Comparison of ENCODE assay signal across 8 mouse cellular contexts in the genomic region with DNA sequence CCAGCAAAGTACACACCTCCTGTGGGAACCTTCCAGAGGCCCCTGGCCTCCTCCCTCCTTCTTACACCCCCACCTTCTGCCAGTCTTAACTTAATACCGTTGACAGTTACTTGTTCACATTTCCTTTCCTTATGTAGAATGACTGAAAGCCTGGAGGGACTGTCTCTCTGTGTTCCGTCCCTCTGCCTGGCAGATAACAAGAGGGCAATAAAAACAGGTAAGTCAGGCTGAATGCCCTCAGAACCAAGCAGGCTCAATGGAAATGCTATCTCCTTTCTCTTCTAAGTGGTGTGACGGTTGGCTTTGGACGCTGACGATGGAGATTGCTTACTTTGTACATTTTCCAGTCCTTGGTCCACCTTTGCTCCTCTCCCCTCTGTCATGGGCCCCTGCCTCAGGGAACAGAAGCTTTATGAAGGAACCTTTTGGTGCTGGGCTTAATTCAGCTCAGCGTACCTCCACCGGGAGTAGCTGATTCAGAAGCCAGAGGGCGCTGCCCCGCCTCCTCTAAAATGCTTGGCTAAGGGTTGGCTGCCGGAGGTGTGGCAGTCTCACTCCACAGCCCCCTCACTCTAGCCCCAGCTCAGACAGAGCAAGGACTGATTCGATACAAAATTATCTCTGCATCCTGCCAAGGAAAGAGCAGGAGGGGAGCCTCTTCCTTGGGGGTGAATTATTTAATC.
DNase-seq lines count a peak whose midpoint lies in the region; ATAC-seq and TF ChIP-seq lines count a peak whose summit lies in the region.

No protein-coding gene starts in this region.

- no peaks in the 10 kb centered on the region for H3K4me1 ChIP-seq in heart, adult 2 months (ENCODE audit: control insufficient read depth, insufficient read depth, low read length)
- H3K4me1 ChIP-seq in heart, embryonic 11.5 days (ENCODE audit: control insufficient read depth, insufficient read depth, low read length), result peaks cover 4% of the 10 kb centered on the region; the same call in 1 of the 2 replicates
- no peaks in the 10 kb centered on the region for H3K4me1 ChIP-seq in cortical plate, adult 2 months (ENCODE audit: control insufficient read depth, insufficient read depth, low read length)
- peaks cover 9% of the 10 kb centered on the region for H3K4me1 ChIP-seq in heart, embryonic 16.5 days (ENCODE audit: control insufficient read depth, insufficient read depth, low read length)

- TF ChIP-seq POLR2A in heart, adult 2 months (IDR thresholded peaks at IDR 0.05; ENCODE audit: insufficient read depth, low read depth, low read length), result no peak
- no peak for TF ChIP-seq POLR2A in cortical plate, adult 2 months (IDR thresholded peaks at IDR 0.05; ENCODE audit: extremely low read depth, insufficient read depth, low read length)

- intact Hi-C loops in heart, adult 2 months (cut with DNase I), result no loop called here

- H3K27ac ChIP-seq in heart, adult 2 months, result no peak overlapping the region
- no peak overlapping the region for H3K27ac ChIP-seq in heart, embryonic 11.5 days (ENCODE audit: low read depth, low read length)
- no peak overlapping the region for H3K27ac ChIP-seq in cortical plate, adult 2 months (ENCODE audit: insufficient read depth, low read length)
- no peak overlapping the region for H3K27ac ChIP-seq in heart, embryonic 16.5 days (ENCODE audit: low read length)

- no peak for ATAC-seq in heart, embryonic 11.5 days (replicated peaks; ENCODE audit: insufficient number of reproducible peaks, low FRiP score, low TSS enrichment)
- ATAC-seq in heart, embryonic 16.5 days (replicated peaks; ENCODE audit: extremely low read depth, insufficient read depth, low FRiP score), result peak; percentile 28; the same call in 1 of the 2 replicates
- no peak for ATAC-seq in erythroid progenitor cell, adult 5-6 weeks (replicated peaks; ENCODE audit: low FRiP score, poor library complexity, severe bottlenecking)

- WGBS in heart, adult 2 months, result 15% methylated on average over 11 of the region's 11 CpGs
- 20% methylated on average over 11 of the region's 11 CpGs for WGBS in heart, embryonic 11.5 days (ENCODE audit: insufficient replicate concordance)
- WGBS in heart, embryonic 16.5 days, result 15% methylated on average over 11 of the region's 11 CpGs

- no peak overlapping the region for H3K4me2 ChIP-seq in heart, embryonic 11.5 days
- H3K4me2 ChIP-seq in heart, embryonic 16.5 days (ENCODE audit: low read depth, low read length), result peak overlapping the region; percentile 28; the same call in 1 of the 2 replicates

- H3K27me3 ChIP-seq in heart, adult 2 months (ENCODE audit: control insufficient read depth, insufficient read depth, low read length), result no peaks in the 10 kb centered on the region
- H3K27me3 ChIP-seq in heart, embryonic 11.5 days (ENCODE audit: control insufficient read depth, insufficient read depth, low read length), result peaks cover 2% of the 10 kb centered on the region; the same call in 1 of the 2 replicates
- H3K27me3 ChIP-seq in heart, embryonic 16.5 days (ENCODE audit: control insufficient read depth, insufficient read depth, low read length), result no peaks in the 10 kb centered on the region

- TF ChIP-seq EP300 in heart, adult 2 months (IDR thresholded peaks at IDR 0.05; ENCODE audit: insufficient read depth, low read depth, low read length), result no peak

- peak; percentile 70 for TF ChIP-seq CTCF in heart, adult 2 months (IDR thresholded peaks at IDR 0.05)
- TF ChIP-seq CTCF in cortical plate, adult 2 months (IDR thresholded peaks at IDR 0.05; ENCODE audit: extremely low read depth, insufficient read depth, low read length), result peak; percentile 64

- no peak overlapping the region for H3K9ac ChIP-seq in heart, adult 2 months (ENCODE audit: low read depth, low read length)
- H3K9ac ChIP-seq in heart, embryonic 11.5 days (ENCODE audit: low read depth, low read length), result no peak overlapping the region
- no peak overlapping the region for H3K9ac ChIP-seq in heart, embryonic 16.5 days (ENCODE audit: low read length)

- H3K36me3 ChIP-seq in heart, adult 2 months (ENCODE audit: control insufficient read depth, insufficient read depth, low read length), result no peaks in the 10 kb centered on the region
- no peaks in the 10 kb centered on the region for H3K36me3 ChIP-seq in heart, embryonic 11.5 days (ENCODE audit: control insufficient read depth, insufficient read depth, low read length)
- no peaks in the 10 kb centered on the region for H3K36me3 ChIP-seq in heart, embryonic 16.5 days (ENCODE audit: control insufficient read depth, insufficient read depth)

- no peak overlapping the region for H3K4me3 ChIP-seq in heart, adult 2 months
- H3K4me3 ChIP-seq in heart, embryonic 11.5 days (ENCODE audit: low read depth, low read length), result no peak overlapping the region
- no peak overlapping the region for H3K4me3 ChIP-seq in cortical plate, adult 2 months (ENCODE audit: insufficient read depth, low read length)
- H3K4me3 ChIP-seq in heart, embryonic 16.5 days (ENCODE audit: low read length), result no peak overlapping the region

- H3K9me3 ChIP-seq in heart, embryonic 11.5 days (replicated peaks; ENCODE audit: control insufficient read depth, low read length), result no peaks in the 10 kb centered on the region
- H3K9me3 ChIP-seq in heart, embryonic 16.5 days (replicated peaks; ENCODE audit: control insufficient read depth, low read length), result no peaks in the 10 kb centered on the region

- peak; percentile 10 to 44 for DNase-seq in heart, adult 2 months
- peak; percentile 76 to 79 for DNase-seq in kidney, postnatal 4 days
- DNase-seq in lung, postnatal 36 days, result peak; percentile 16
- peak; percentile 49 to 75 for DNase-seq in right cerebral cortex, postnatal 10 days (ENCODE audit: low spot score in 2 of 2)

- no peaks in the 10 kb centered on the region for H3K79me2 ChIP-seq in heart, adult 2 months (replicated peaks; ENCODE audit: control insufficient read depth, insufficient read depth, low read length)

Comparison
In these comparisons a context has a peak if more than half of its experiments do, and no peak if none do; other contexts are left out.
1. DNase-seq: peak in every context shown above with its lines; median percentile 78 in kidney, postnatal 4 days; 62 in right cerebral cortex, postnatal 10 days; 27 in heart, adult 2 months; 16 in lung, postnatal 36 days.